Mouse (Mus musculus) thymus, postnatal 36 days (tissue): ENCODE data around the gene Cgnl1.

ENCODE experiments used
- DNase-seq, 2 experiments: peaks; one replicate each; pipeline ENCODE4 v3.0.0; 2022; ENCODE audit warnings: mixed read lengths in 2 of 2

Gene Cgnl1

GRCm38 (mm10) chr9:71617363-71617762, 154.0 kb downstream of the Cgnl1 start:
- DNase-seq: peak; percentile 47 to 52

- DNase-seq: peak; percentile 74 to 78
Observed at GRCm38 (mm10) chr9:71616185-71616584, 155.2 kb downstream of the Cgnl1 start.

- peak; percentile 52 to 60 for DNase-seq
Observed at GRCm38 (mm10) chr9:71614643-71615042, 156.8 kb downstream of the Cgnl1 start.

GRCm38 (mm10) chr9:71612981-71613380, 158.4 kb downstream of the Cgnl1 start:
- DNase-seq: no peak

- no peak for DNase-seq
Observed at GRCm38 (mm10) chr9:71611876-71612275, 159.5 kb downstream of the Cgnl1 start.

GRCm38 (mm10) chr9:71609010-71609409, 162.4 kb downstream of the Cgnl1 start:
- DNase-seq: no peak

GRCm38 (mm10) chr9:71606296-71607057, 164.9 kb downstream of the Cgnl1 start:
- DNase-seq: peak in 1 of 2 experiments; percentile 50

GRCm38 (mm10) chr9:71604914-71605635, 166.3 kb downstream of the Cgnl1 start:
- no peak for DNase-seq

GRCm38 (mm10) chr9:71599861-71600260, 171.5 kb downstream of the Cgnl1 start:
- DNase-seq: no peak

GRCm38 (mm10) chr9:71596888-71597287, 174.5 kb downstream of the Cgnl1 start:
- DNase-seq: no peak

GRCm38 (mm10) chr9:71592577-71593285, 178.7 kb downstream of the Cgnl1 start:
- DNase-seq: peak in 1 of 2 experiments; percentile 37

- DNase-seq: peak; percentile 97 to 98
Observed at GRCm38 (mm10) chr9:71591938-71592548, 179.4 kb downstream of the Cgnl1 start, which contains the start of gene Myzap. TSS of gene Myzap (minus strand) at chr9:71592360.

GRCm38 (mm10) chr9:71591106-71591505, 180.3 kb downstream of the Cgnl1 start:
- DNase-seq: no peak

- DNase-seq: no peak
Observed at GRCm38 (mm10) chr9:71589771-71590170, 181.6 kb downstream of the Cgnl1 start.

- DNase-seq: no peak
Observed at GRCm38 (mm10) chr9:71588930-71589592, 182.3 kb downstream of the Cgnl1 start.

- DNase-seq: no peak
Observed at GRCm38 (mm10) chr9:71586408-71586807, 185.0 kb downstream of the Cgnl1 start.

- DNase-seq: no peak
Observed at GRCm38 (mm10) chr9:71582771-71583170, 188.6 kb downstream of the Cgnl1 start.

GRCm38 (mm10) chr9:71578896-71579564, 192.4 kb downstream of the Cgnl1 start:
- no peak for DNase-seq
